Mouse (Mus musculus) myocyte (in vitro differentiated cells): ENCODE results near the gene Son.

Source experiments
- E2F4 ChIP-seq: IDR thresholded peaks from one replicate; pipeline ENCODE4 v1.6.1; 2011; ENCODE audit warnings: mild to moderate bottlenecking, control low read depth, moderate library complexity; ENCODE audit not compliant: insufficient read depth
- MYOG ChIP-seq, 3 experiments: IDR thresholded peaks; one replicate each; pipeline ENCODE4 v1.6.1; 2011; ENCODE audit warnings: control low read depth in 2 of 3, low read depth in 2 of 3, mild to moderate bottlenecking in 2 of 3; ENCODE audit not compliant: insufficient read length in 2 of 3, control insufficient read depth in 1 of 3, insufficient read depth in 1 of 3

DNA sequence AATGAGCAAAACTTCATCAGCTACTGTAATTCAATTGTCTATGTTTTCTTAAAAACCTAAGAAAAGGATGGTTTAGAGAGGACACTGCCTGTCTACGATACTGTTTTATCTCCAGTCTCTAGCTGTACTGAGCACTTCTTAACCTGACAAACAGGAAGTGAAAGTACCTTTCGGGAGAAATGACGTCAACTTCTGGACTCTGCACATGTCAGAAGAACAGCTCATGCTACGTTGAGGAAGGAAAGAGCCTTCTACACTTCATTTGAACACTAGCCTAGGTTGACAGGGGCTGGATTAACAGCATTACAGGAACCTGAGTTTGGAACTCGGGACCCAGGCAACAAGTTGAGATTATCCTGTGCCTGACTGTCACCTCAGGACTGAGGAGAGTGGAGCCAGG lies 38.2 kb downstream of the Son start:
- TF ChIP-seq E2F4 (no peak), MYOG (IDR thresholded peaks at IDR 0.05; ENCODE audit: control insufficient read depth in 1 of 3, insufficient read depth in 1 of 3, insufficient read length in 2 of 3, low read depth in 2 of 3) (no peak)
